Mouse (Mus musculus) olfactory bulb, adult 2 months (tissue): ENCODE measurements around the gene Eif2b5. TPM values are rescaled to one million over a fixed set of nuclear protein-coding genes. Genes with fewer than 3 reads are reported as not detected.
"Not testable (repeated sequence)": the region's sequence is repeated elsewhere in the genome, so short reads cannot be mapped to it uniquely, and the experiment has no call there.

Source experiments
- H3K27ac ChIP-seq: fragments of 200-500 bp; 2 replicates; pipeline ENCODE4 v1.5.1; 2012; ENCODE audit warnings: low read depth, low read length; ENCODE audit not compliant: insufficient read depth
- H3K4me1 ChIP-seq: fragments of 200-500 bp; 2 replicates; pipeline ENCODE4 v1.6.1; 2012; ENCODE audit warnings: low read length; ENCODE audit not compliant: control insufficient read depth, insufficient read depth
- H3K4me3 ChIP-seq: fragments of 200-500 bp; 2 replicates; pipeline ENCODE4 v1.5.1; 2012; ENCODE audit warnings: mild to moderate bottlenecking, low read depth, low read length, moderate library complexity; ENCODE audit not compliant: insufficient read depth
- CTCF ChIP-seq: fragments of 200-500 bp; IDR thresholded peaks from 2 replicates; pipeline ENCODE4 v1.5.1; 2012; ENCODE audit warnings: low read depth, mild to moderate bottlenecking, low read length, moderate library complexity; ENCODE audit not compliant: insufficient read depth
- POLR2A ChIP-seq: fragments of 200-500 bp; IDR thresholded peaks from 2 replicates; pipeline ENCODE4 v1.6.1; 2012; ENCODE audit warnings: mild to moderate bottlenecking, low read depth, low read length, moderate library complexity; ENCODE audit not compliant: insufficient read depth
- WGBS: fragments of 180-500 bp; shearing (Covaris S2); methylation state at CpG from one replicate; pipeline ENCODE4 v1.1.7; 2018; 5-methylcytosine and 5-hydroxymethylcytosine counted together
- polyA plus RNA-seq: library from polyadenylated mRNA; stranded (reverse); fragments of >200 nt; gene quantifications from 2 replicates; pipeline ENCODE4 v1.2.4, GENCODE M21; 2012; ENCODE audit warnings: low replicate concordance; ENCODE audit not compliant: missing spikeins, insufficient read depth, insufficient read length

Eif2b5 gene
- polyA plus RNA-seq, 1 experiment: not detected

DNA sequence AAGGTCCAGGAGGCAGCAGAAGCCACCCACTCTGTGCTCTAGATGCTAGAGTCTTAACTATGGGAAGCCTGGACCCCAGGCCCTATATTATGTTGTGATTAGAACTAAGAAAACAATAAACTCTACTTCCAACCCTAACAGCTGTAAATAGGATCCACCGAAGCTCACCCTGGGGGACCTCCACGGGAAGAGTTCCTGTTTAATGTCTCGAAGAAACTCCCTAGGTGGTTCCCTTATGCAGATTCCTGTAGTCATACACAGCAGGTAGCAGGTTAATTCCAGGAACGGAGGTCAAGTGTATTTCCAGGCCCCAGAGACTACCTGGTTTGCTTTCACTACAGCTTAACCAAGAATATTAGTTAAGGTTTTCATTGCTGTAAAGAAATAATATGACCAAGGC is 13.6 kb upstream of the Eif2b5 start:
- 54% methylated on average over 4 of the region's 4 CpGs for WGBS
- TF ChIP-seq CTCF (no peak), POLR2A (no peak)
- H3K4me1 ChIP-seq: no peaks in the 10 kb centered on the region

GRCm38 (mm10) chr16:20486048-20486447 is 12.6 kb upstream of the Eif2b5 start:
- no peak overlapping the region for H3K4me3 ChIP-seq
- WGBS: 32% methylated on average over 3 of the region's 3 CpGs
- no peak overlapping the region for H3K27ac ChIP-seq
- TF ChIP-seq CTCF (no peak), POLR2A (no peak)
- no peaks in the 10 kb centered on the region for H3K4me1 ChIP-seq

More for the DNA sequence above, 13.6 kb upstream of the Eif2b5 start:
- Histone ChIP-seq H3K27ac (no peak overlapping the region), H3K4me3 (no peak overlapping the region)

- Histone ChIP-seq H3K27ac (no peak overlapping the region), H3K4me3 (no peak overlapping the region), H3K4me1 (no peaks in the 10 kb centered on the region)
- 95% methylated on average over 1 of the region's 1 CpGs for WGBS
- no peak for TF ChIP-seq CTCF
- TF ChIP-seq POLR2A: no peak
Measured at GRCm38 (mm10) chr16:20488151-20488550, 10.5 kb upstream of the Eif2b5 start.

- 86% methylated on average over 9 of the region's 9 CpGs for WGBS
- H3K27ac ChIP-seq, H3K4me1 ChIP-seq, H3K4me3 ChIP-seq: not testable (repeated sequence)
Measured at GRCm38 (mm10) chr16:20488751-20489150, 9.9 kb upstream of the Eif2b5 start.

GRCm38 (mm10) chr16:20489233-20489632 is 9.4 kb upstream of the Eif2b5 start:
- TF ChIP-seq POLR2A (no peak), CTCF (no peak)
- H3K27ac ChIP-seq: no peak overlapping the region
- whole genome bisulfite sequencing: 62% methylated on average over 2 of the region's 2 CpGs

GRCm38 (mm10) chr16:20490581-20490980 is 8.0 kb upstream of the Eif2b5 start:
- no peaks in the 10 kb centered on the region for H3K4me1 ChIP-seq
- 54% methylated on average over 2 of the region's 2 CpGs for WGBS

More at GRCm38 (mm10) chr16:20489233-20489632, 9.4 kb upstream of the Eif2b5 start:
- Histone ChIP-seq H3K4me1 (no peaks in the 10 kb centered on the region), H3K4me3 (no peak overlapping the region)

DNA sequence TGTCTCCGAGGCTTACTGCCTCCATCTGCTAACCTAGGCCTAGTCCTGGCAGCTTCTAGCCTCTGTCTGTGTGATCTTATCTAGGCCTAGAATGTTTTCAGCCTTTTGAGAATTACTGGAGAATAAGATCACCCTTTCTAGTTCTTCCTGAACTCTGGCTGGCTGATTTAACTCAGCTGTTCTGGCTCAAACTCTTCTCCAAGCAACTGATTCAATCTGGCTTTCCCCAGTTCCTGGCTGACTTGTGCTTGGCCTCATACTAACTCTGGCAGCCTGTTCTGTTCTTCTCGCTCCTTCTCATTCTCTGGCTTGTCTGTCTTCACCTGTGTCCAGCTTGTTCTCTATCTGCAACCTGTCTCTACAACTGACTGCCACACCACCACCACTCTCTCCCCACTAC is 7.3 kb upstream of the Eif2b5 start:
- H3K27ac ChIP-seq: no peak overlapping the region
- H3K4me3 ChIP-seq: no peak overlapping the region
- no peaks in the 10 kb centered on the region for H3K4me1 ChIP-seq
- WGBS: 76% methylated on average over 2 of the region's 2 CpGs
- no peak for TF ChIP-seq CTCF
- TF ChIP-seq POLR2A: no peak

More at GRCm38 (mm10) chr16:20490581-20490980, 8.0 kb upstream of the Eif2b5 start:
- Histone ChIP-seq H3K4me3 (no peak overlapping the region), H3K27ac (no peak overlapping the region)
- TF ChIP-seq POLR2A: no peak
- TF ChIP-seq CTCF: no peak

- WGBS: 76% methylated on average over 2 of the region's 2 CpGs
- TF ChIP-seq CTCF (no peak), POLR2A (no peak)
- no peak overlapping the region for H3K27ac ChIP-seq
- H3K4me1 ChIP-seq: peaks cover 2% of the 10 kb centered on the region; the same call in 1 of the 2 replicates
- no peak overlapping the region for H3K4me3 ChIP-seq
Measured at GRCm38 (mm10) chr16:20493452-20493851, 5.2 kb upstream of the Eif2b5 start.

DNA sequence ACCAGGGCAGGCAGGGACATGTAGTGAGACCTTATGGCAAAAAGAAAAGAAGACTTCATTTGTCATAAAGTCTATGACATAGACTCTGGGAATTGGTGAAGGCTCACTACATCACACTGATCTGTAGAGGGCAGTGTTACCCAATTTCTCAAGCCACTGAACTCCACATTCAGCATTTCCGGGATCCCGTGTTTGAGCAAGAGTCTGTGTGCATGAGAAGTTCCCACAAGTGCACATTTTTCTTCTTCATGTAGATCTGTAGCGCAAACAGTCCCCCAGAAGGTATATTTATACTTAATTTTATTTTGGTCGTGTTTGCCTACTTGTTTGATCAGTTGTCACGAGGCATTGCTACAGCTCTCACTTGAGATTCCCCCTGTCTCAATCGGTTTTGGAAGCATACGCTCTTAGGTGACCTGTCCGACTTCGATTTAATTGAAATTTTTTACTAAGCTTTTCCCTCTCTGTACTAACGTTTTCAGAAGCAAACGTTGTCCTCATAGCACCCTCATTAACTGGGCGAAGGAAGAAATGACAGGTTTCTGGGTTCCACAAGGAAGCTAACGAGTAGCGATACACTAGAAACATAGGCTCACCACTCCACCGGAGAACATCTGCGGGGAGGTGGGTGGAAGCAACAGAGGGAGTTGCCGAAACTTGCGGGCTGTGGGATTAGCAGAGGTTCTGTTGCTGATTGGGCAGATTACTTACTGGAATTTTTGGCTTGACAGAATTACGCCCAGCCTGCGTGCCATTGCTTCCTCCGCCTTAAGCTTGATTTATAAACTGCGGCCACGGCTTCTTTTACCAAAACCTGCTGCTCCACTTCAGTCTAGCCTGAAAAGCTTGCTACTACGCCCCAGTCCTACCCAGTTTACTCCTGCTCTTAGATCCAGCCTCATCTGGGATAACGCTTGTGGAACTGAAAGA is 1.7 kb upstream of the Eif2b5 start:
- 15% methylated on average over 25 of the region's 25 CpGs for WGBS
- Histone ChIP-seq H3K27ac (no peak overlapping the region), H3K4me1 (peaks cover 4% of the 10 kb centered on the region; the same call in 1 of the 2 replicates), H3K4me3 (no peak overlapping the region)
- TF ChIP-seq CTCF: no peak
- TF ChIP-seq POLR2A: no peak
